Mouse (Mus musculus) mouse embryonic stem cell (cell line): ENCODE measurements around the gene Dennd4b.
"Not testable (repeated sequence)": the region's sequence is repeated elsewhere in the genome, so short reads cannot be mapped to it uniquely, and the experiment has no call there.

Experiments
- in situ Hi-C, 2 experiments: fragments of 300-500 bp; cut with MboI; formaldehyde crosslinking; loops; 1 replicate in 1 of 2; 3 replicates in 1 of 2; pipeline ENCODE4 v1.14.3; 2019 to 2020; ENCODE audit warnings: low sequenced_read_pairs in 2 of 2, low pct_unique_long_range_greater_than_20kb in 1 of 2, mixed read lengths in 1 of 2; ENCODE audit not compliant: unreplicated experiment in 1 of 2

The Dennd4b gene

GRCm38 (mm10) chr3:90270784-90271183 is 5.8 kb downstream of the Dennd4b start:
- in situ Hi-C loops: no loop called here

GRCm38 (mm10) chr3:90272170-90272569 is 7.2 kb downstream of the Dennd4b start:
- in situ Hi-C loops: no loop called here

- in situ Hi-C loops: no loop called here
These were observed 8.9 kb downstream of the Dennd4b start for GRCm38 (mm10) chr3:90273855-90274254.

GRCm38 (mm10) chr3:90275286-90275685 is 10.3 kb downstream of the Dennd4b start:
- in situ Hi-C loops: no loop called here

GRCm38 (mm10) chr3:90276858-90277257 is 11.9 kb downstream of the Dennd4b start:
- in situ Hi-C loops: no loop called here

GRCm38 (mm10) chr3:90277793-90278192 is 12.8 kb downstream of the Dennd4b start:
- in situ Hi-C loops: no loop called here

GRCm38 (mm10) chr3:90278211-90278610 is 13.2 kb downstream of the Dennd4b start:
- in situ Hi-C loops: no loop called here

GRCm38 (mm10) chr3:90279216-90279615 is 14.2 kb downstream of the Dennd4b start:
- in situ Hi-C loops: no loop called here

- in situ Hi-C loops: no loop called here
These were observed 14.8 kb downstream of the Dennd4b start for GRCm38 (mm10) chr3:90279743-90280142.

GRCm38 (mm10) chr3:90280708-90281107 is 15.7 kb downstream of the Dennd4b start:
- in situ Hi-C loops: no loop called here

- in situ Hi-C loops: no loop called here
These were observed 19.2 kb downstream of the Dennd4b start for GRCm38 (mm10) chr3:90284150-90284549.

- in situ Hi-C loops: not testable (repeated sequence)
These were observed 24.4 kb downstream of the Dennd4b start for GRCm38 (mm10) chr3:90289403-90289802.

- in situ Hi-C loops: no loop called here
These were observed 25.6 kb downstream of the Dennd4b start for GRCm38 (mm10) chr3:90290602-90291001.

- in situ Hi-C loops: no loop called here
These were observed 27.0 kb downstream of the Dennd4b start for GRCm38 (mm10) chr3:90291982-90292344.

GRCm38 (mm10) chr3:90292345-90293275 is 27.6 kb downstream of the Dennd4b start, which contains the start of gene Gatad2b:
Gene Gatad2b (plus strand): TSS chr3:90293178.
- in situ Hi-C loops: no loop called here

GRCm38 (mm10) chr3:90293352-90294063 is 28.5 kb downstream of the Dennd4b start:
- in situ Hi-C loops: no loop called here

- in situ Hi-C loops: no loop called here
These were observed 29.1 kb downstream of the Dennd4b start for GRCm38 (mm10) chr3:90294064-90294440.

GRCm38 (mm10) chr3:90294651-90295050 is 29.7 kb downstream of the Dennd4b start:
- in situ Hi-C loops: no loop called here

GRCm38 (mm10) chr3:90305801-90306200 is 40.8 kb downstream of the Dennd4b start:
- in situ Hi-C loops: no loop called here

- in situ Hi-C loops: no loop called here
These were observed 44.6 kb downstream of the Dennd4b start for GRCm38 (mm10) chr3:90309589-90309988.
